Mouse (Mus musculus) liver (tissue): ENCODE measurements at regions not wholly inside any gene's neighbourhood (a gene's known extent, or its start where the extent isn't known, plus 50 kb on each side); places are given as distances from the start of the nearest gene placed in this dataset.
A peak's percentile ranks its signal among the peaks of the same experiment; 100 is the strongest.

ENCODE experiments used
- DNase-seq: peaks from one replicate; pipeline ENCODE4 v3.0.0-alpha.2; 2020; ENCODE audit warnings: mixed read lengths

GRCm38 (mm10) chr3:130883319-130883718 lies 153.1 kb upstream of the Rpl34 start:
- DNase-seq: no peak

GRCm38 (mm10) chr3:130880482-130880881 lies 150.3 kb upstream of the Rpl34 start:
- DNase-seq: no peak

GRCm38 (mm10) chr3:130879463-130879862 lies 149.3 kb upstream of the Rpl34 start:
- no peak for DNase-seq

DNA sequence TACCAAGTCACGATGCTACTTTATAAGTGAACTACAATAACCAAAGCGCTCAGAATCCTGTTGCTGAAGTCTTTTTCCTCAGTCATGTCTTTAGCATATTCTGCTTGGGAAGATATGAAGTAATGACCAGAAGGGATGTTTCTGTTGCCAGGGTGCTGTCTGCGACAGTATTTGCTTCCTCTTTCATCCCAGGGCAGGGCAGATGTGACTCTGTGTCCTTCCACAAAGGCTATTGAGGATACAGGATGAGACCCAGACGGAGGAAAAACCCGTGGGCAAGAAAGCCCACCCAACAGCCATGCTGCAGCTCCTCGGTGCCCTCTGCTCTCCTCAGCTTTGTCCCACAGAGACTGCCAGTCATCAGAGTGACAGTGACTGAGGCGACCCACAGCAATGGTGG lies 148.6 kb upstream of the Rpl34 start:
- no peak for DNase-seq

GRCm38 (mm10) chr3:130877981-130878380 lies 147.8 kb upstream of the Rpl34 start:
- no peak for DNase-seq

DNA sequence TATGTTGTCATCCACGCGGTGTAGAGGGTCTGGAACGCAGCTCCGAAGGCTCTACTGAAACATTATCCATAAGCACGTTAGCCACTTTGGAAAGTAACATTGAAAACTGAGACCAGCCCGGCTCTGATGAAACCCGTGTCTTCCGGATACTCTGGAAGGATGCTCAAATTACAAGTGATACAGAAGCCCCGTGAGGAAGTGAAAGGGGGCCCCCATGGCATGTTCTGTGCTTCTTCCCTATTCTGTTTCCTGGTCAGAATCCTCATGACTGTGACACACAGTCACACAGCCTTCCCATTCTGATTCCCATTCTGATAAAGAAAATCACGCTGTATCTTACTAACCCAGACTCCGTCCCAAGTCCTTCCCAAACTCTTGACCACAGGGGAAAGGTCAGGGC lies 143.5 kb upstream of the Rpl34 start:
- DNase-seq: no peak

DNA sequence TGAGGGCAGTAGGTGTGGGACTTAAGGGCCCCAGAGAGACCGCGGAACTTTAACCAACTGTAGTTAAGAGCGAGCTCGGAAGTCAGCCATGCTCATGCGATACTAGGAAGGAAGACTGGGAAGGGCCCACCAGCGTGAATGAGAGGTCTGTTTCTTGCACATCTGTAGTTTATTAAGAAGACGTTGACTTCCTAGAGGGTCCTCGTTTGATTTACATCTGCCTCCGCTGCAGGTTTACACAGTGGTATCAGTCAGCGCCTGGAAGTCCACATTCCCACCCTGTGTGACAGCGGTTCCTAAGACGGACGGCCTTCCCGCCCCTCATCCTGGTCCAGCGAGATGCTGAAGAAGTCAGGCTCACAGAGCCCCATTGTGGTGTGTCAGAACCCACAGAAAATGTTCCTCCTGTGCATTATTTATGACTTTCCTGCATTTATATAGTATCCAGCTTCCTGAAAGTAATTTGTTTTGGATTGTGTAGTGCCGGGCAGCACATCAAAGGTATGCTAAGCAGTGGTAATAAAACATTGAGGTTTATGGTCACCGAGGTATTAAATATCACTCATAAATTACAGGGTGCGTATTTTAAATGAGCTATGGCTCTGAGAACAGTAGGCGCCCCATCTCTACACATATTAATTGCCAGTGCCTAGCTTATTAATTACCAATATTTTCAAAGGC lies 136.9 kb upstream of the Rpl34 start:
- DNase-seq: no peak

DNA sequence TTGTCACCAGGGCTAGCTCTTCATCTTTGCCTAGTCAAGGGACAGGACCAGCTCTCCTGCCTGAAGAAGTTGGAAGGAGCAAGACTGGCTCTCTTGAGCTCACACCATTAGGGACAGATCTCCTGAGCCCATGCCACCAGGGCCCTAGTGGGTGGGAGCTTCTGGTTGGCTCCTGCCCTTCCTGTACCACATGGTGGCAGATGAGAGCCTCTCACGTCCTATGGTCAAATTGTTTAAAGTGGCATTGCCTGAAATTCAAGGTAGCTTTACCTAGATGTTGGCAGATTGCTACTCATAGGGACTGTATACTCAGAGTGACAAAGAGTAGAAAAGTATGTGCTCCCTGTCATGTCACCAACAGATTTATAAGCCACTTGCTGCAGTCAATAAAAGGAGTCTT lies 134.6 kb upstream of the Rpl34 start:
- no peak for DNase-seq

DNA sequence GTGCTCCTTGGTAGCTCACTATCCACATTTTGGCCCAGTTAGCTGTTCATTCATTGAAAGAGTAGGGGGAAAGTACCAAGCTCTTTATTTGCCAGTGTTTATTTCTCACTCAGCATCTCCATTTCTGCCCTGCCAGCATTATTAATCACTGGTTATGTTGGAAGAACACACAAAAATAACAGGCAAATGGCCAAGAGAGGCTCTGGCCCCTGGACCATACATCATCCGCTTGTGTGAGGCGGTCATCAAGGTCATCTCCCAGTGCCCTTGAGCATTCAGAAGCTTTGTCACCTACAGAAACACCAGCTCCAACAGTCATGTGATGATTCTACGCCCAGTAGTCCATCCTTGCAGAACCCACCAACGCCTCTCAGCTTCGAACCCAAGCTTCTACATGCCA lies 133.2 kb upstream of the Rpl34 start:
- no peak for DNase-seq

DNA sequence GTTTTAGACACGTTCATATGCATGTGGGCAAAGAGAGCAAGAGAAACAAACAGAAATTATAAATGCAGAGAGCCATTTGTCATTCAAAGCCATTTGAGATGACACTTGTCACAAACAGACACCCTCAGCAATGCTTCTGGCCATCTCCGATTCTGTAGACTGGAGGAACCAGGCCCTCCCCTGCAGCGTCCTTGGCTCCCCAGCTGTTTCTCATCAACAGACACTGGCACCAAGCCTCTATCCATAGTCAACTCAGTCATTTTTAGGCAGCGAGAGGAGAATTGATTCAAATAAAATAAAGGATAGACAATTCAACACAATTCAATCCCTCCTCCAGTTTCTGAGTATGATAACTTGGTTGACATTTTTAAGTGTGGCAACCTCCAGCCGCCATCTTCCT lies 130.1 kb upstream of the Rpl34 start:
- DNase-seq: no peak

DNA sequence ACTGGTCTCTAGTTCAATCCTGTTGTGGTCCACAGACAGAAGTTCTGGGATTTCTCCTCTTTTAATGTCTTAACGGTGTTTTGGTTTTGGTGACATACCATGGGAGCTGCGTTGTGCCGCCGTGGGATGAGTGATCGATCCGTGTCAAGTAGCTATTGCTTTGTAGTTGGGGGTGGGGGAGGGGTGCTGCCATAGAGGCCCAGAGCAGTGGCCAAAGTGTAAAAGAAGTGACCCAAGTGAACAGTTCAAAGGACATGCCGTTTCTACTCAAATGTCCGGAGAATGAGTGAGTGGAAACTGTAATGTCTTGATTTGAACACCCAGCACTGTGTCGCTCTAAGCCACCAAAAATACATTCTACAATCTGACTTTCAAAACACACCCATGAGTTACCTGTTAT lies 123.7 kb upstream of the Rpl34 start:
- DNase-seq: peak; percentile 18

GRCm38 (mm10) chr3:130850766-130851308 lies 120.6 kb upstream of the Rpl34 start:
- DNase-seq: no peak

GRCm38 (mm10) chr3:130841755-130842154 lies 111.6 kb upstream of the Rpl34 start:
- no peak for DNase-seq

GRCm38 (mm10) chr3:130839924-130840440 lies 109.8 kb upstream of the Rpl34 start:
- DNase-seq: no peak

DNA sequence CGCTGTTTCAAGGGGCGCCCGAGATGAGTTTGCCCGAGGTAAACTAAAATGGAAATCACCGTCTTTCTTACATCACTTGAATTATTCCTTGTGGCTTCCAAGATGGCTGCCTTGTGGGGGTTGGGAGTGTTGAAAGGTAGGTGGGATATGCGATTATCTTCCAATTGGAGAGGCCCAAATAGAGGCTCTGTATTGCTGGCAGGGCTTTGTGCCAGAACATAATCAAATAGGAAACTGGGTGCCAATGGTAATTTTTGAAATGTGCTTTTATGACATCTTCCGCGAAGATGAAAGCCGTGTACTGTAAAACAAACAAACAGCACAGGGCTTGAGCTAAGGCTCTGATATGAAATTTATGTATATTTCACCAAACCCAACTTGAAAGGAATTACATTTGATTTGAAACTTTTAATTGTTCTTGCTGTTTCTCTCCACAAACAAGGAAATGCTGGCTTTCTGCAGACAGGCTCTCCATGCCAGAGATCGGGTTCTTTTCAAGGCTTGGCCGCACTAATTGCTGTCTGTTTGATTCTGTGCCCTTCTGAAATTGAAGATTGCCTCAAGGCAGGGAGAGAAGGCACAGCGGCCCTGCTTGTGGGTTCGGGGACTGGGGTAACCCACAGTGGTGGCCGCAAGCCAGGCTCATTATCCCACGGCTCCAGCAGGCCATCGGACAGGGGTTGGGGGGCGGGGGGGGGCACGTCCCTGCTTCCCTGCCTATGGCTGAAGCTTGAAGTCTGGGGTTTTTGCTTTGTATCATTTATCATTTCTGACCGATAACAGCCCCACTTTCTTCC lies 108.6 kb upstream of the Rpl34 start:
- no peak for DNase-seq

GRCm38 (mm10) chr3:130833722-130834121 lies 103.5 kb upstream of the Rpl34 start:
- DNase-seq: no peak

DNA sequence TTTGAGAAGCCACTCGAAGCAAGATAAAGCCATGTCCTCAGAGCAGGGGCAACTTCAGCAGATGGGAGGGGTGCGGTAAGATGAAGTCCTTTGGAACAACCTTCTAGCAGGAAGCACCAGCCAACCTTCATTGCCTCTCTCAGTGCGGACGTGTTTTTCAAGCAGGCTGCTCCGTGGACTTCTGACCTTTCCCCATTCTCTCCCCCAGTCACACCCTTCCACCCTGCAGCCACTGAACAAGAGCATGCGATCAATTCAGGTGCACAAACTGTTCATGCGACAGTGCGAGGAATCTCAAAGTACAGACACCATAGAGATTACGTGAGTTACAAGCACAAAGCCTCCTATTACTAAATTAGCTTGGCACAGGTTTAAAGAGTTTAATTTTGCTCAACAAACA lies 102.9 kb upstream of the Rpl34 start:
- no peak for DNase-seq

DNA sequence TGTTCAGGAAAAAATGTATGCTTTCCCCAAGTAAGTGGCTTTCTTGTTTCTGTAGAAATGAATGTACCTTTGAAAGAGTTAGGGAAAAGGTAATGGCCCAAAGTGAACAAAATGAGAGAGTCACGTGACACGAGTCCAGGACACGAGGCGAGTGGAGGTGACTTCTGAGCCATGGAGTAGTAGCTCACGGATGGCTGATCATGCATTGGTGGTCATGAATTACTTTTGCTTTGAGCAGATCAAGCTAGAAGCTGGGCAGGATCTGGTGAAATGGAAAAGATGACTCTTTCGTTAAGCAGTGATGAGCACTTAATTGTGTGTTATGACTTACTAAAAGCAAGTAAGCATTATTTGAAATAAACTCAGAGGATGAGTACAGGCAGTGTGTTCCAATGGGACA lies 101.6 kb upstream of the Rpl34 start:
- no peak for DNase-seq

DNA sequence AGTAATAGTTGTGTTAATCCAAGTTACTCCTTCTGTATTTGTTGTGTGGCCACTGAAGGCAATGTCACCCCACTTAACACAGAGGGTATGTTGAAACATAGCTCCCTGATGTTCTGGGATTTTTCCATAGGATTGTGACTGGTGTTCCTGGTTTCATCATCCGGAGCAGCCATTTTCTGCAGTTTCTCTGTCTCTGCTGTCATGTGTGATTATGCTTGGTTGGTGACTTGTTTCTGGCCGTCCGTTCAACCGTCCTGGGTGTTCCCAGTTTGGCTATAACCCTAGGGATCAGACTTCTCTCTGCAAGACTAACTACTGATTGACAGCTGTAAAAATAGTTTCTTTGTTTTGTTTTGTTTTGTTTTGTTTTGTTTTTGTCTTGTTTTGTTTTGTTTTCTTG lies 98.1 kb upstream of the Rpl34 start:
- no peak for DNase-seq

DNA sequence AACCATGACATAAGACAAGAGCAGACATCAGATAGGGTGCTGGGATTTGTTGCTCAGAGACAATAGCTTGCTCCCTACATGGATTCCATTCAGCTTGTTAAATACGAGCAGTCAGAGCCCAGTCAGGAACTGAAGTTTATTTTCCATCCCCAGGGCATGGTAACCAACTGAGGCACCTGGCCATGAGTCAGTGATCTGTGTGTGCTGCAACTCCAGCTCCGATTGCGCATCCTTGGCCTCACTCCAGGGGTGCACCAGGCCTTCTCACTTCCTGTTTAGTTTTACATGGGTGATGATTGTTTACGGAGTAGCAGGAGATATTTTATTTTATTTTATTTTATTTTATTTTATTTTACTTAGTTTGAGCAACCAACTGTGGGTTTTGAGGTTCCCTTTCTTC lies 97.7 kb upstream of the Rpl34 start:
- no peak for DNase-seq

DNA sequence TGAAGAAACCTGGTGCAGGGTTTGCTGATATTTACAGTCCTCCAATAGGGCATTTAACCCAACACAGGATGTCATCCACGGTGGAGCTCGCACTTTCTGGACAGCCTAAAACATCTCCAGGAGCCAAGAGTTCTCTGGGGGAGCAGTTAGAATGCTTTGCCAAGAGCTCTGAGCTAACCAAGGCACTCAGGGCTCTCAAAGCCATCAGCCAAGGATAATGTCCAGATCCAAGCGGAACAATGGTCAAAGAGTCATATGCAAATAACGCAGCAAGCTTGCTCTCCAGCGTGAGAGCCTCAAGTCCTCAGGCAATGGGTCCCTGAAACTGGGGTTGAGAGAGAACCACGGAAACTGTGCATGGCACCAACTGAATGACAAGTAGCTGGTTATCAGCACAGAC lies 96.8 kb upstream of the Rpl34 start:
- no peak for DNase-seq

DNA sequence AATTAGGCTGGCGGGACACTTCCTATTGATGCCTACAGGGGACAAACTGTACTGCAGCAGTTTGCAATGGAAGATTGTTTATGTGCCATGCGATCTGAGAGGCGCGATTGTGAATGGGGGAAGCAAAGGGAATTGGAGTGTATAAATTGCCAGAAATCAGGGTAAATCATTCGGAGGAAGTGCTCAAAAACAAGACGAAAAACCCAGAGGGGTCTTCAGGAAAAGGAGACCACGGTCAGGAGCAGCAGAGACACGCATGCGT lies 89.6 kb upstream of the Rpl34 start:
- no peak for DNase-seq

DNA sequence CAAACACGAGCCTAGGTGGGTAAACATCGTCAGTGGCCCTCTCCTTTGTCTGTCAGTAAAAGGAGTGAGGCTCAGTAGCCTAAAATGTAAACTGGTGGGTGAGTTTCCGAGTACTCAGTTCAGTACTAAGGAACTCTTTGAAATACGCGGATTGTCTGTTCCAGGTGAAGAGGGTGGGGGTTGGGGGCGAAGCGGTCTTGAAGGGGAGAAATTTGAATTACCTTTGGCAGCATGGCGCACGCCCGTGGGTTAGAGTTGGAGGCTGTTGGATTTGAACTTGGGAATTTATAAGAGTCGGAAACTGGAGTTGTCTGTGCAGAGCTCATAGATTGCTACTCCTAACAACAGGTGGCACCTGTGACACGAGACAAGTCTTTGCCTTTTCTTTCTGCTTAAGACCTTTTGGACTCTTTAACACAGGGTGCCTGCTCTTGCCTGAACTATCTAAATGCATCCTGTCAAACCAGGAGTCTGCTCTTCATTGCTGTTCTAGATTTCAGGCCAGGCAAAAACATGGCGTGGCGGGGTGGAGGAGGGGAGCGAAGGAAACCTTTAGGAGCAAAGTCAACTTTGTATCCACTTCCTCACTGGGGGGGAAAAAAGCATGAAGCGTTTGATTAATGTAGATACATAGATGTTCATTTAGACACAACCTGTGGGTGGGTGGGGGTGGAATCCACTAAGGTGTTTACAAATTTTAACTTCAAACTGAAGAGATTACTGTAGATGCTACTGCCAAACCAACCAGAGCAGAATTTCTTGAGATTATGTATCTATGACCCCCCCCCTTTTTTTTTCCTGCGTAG lies 89.0 kb upstream of the Rpl34 start:
- no peak for DNase-seq
